Mouse (Mus musculus) heart, postnatal 0 days (tissue): ENCODE data around the gene Vrk2. TPM values are rescaled to one million over a fixed set of nuclear protein-coding genes. Genes with fewer than 3 reads are reported as not detected.

ENCODE experiments used
- ATAC-seq: fragments of 200-750 bp; cut with Nextera tagmentation; 2 replicates; pipeline ENCODE4 v1.8.0; 2017; ENCODE audit warnings: low read depth, moderate number of reproducible peaks, moderate library complexity; ENCODE audit not compliant: insufficient read depth
- DNase-seq: peaks from one replicate; pipeline ENCODE4 v3.0.0-alpha.2; 2016; ENCODE audit warnings: low spot score
- H3K27ac ChIP-seq: fragments of 300-500 bp; sonication (generic); 2 replicates; pipeline ENCODE4 v1.5.1; 2014; ENCODE audit warnings: low read depth, mild to moderate bottlenecking
- H3K27me3 ChIP-seq: fragments of 300-500 bp; sonication (generic); 2 replicates; pipeline ENCODE4 v1.6.1; 2014; ENCODE audit warnings: low read length, mixed read lengths; ENCODE audit not compliant: control insufficient read depth, insufficient read depth
- H3K36me3 ChIP-seq: fragments of 300-500 bp; sonication (generic); replicated peaks from 2 replicates; pipeline ENCODE4 v1.6.1; 2014; ENCODE audit warnings: low read length, mixed read lengths; ENCODE audit not compliant: control insufficient read depth, insufficient read depth
- H3K4me1 ChIP-seq: fragments of 300-500 bp; sonication (generic); 2 replicates; pipeline ENCODE4 v1.6.1; 2014; ENCODE audit warnings: antibody characterized with exemption; ENCODE audit not compliant: control insufficient read depth, insufficient read depth
- H3K4me2 ChIP-seq: fragments of 300-500 bp; sonication (generic); 2 replicates; pipeline ENCODE4 v1.6.1; 2014; ENCODE audit warnings: low read depth, mild to moderate bottlenecking, low read length, moderate library complexity
- H3K4me3 ChIP-seq: fragments of 300-500 bp; sonication (generic); 2 replicates; pipeline ENCODE4 v1.5.1; 2014; ENCODE audit warnings: low read depth, low read length
- H3K9ac ChIP-seq: fragments of 300-500 bp; sonication (generic); replicated peaks from 2 replicates; pipeline ENCODE4 v1.6.1; 2014; ENCODE audit warnings: low read depth, low read length, mixed read lengths
- H3K9me3 ChIP-seq: fragments of 300-500 bp; sonication (generic); replicated peaks from 2 replicates; pipeline ENCODE4 v1.6.1; 2016; ENCODE audit warnings: low read length; ENCODE audit not compliant: control insufficient read depth
- CTCF ChIP-seq: IDR thresholded peaks from 2 replicates; pipeline ENCODE4 v1.5.1; 2016; ENCODE audit warnings: antibody characterized with exemption, control low read depth, low read depth
- EP300 ChIP-seq: IDR thresholded peaks from 2 replicates; pipeline ENCODE4 v1.6.1; 2016; ENCODE audit warnings: antibody characterized with exemption, low read depth
- whole genome bisulfite sequencing: fragments of 180-500 bp; shearing (Covaris S2); extraction: QIAGEN DNeasy Blood & Tissue Kit; methylation state at CpG from one replicate; pipeline ENCODE4 v1.1.7; 2014; 5-methylcytosine and 5-hydroxymethylcytosine counted together
- polyA plus RNA-seq: library from polyadenylated mRNA; unstranded; fragments of >200 nt; fragmentation: Nextera tagmentation; extraction: Ambion mirVana; gene quantifications from 2 replicates; pipeline ENCODE4 v1.2.1, GENCODE M21; 2015
- total RNA-seq: library from RNA; depleted of rRNA; stranded (reverse); fragments of >200 nt; gene quantifications from 2 replicates; pipeline ENCODE4 v1.2.3, GENCODE M21; 2014; ENCODE audit warnings: low replicate concordance

Gene Vrk2
- total and polyA plus RNA-seq, 2 experiments from 2014 or later = 4.3 to 10.0 TPM

DNA sequence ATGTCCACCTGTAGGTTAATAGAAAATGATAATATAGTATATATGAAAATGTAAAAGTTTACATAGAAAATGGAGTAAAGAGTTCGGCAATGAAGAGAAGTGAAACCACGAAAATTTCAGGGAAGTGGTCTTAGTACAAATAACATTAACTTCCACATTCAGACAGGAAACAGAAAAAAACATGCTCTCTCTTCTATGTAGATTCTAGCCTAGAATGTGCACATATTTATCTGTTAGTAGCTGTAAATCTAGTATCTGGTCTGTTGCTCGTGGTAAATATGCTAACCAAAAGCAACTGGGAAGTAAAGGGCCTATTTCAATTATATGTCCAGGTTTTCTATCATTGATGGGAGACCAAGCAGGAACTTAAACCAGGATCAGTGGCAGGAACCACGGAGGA is 141.1 kb downstream of the Vrk2 start:
- Histone ChIP-seq H3K36me3 (no peaks in the 10 kb centered on the region), H3K9me3 (no peaks in the 10 kb centered on the region), H3K27me3 (no peaks in the 10 kb centered on the region), H3K9ac (no peak overlapping the region), H3K4me3 (no peak overlapping the region), H3K4me2 (no peak overlapping the region), H3K27ac (no peak overlapping the region), H3K4me1 (peaks cover 4% of the 10 kb centered on the region; the same call in 1 of the 2 replicates)
- TF ChIP-seq CTCF (no peak), EP300 (no peak)
- DNase-seq = no peak
- WGBS = 83% methylated on average over 4 of the region's 4 CpGs
- no peak for ATAC-seq

DNA sequence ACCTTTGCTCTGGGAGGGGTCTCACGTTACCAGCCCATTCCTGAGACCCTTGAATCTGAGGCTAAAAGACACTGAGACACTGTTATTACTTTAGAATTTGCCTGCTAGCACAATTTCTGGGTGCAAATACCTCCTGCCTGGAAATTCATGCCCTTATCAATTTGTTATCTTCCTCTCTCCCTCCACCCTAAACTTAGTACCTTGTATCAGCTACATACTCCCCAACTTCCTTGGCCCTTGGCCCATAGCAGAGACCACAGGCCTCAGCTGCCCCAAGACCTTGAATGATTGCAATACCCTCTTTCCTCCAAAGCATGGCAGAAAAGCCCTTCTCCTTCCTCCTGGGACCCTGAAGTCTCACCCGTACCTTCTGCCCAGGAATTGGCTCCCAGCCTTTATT is 142.6 kb downstream of the Vrk2 start:
- TF ChIP-seq EP300 (no peak), CTCF (no peak)
- ATAC-seq (no peak), DNase-seq (no peak)
- no peak overlapping the region for H3K4me2 ChIP-seq
- peaks cover 4% of the 10 kb centered on the region; the same call in 1 of the 2 replicates for H3K4me1 ChIP-seq
- H3K4me3 ChIP-seq = no peak overlapping the region
- no peak overlapping the region for H3K27ac ChIP-seq
- no peaks in the 10 kb centered on the region for H3K27me3 ChIP-seq
- WGBS = 71% methylated on average over 2 of the region's 2 CpGs
- no peaks in the 10 kb centered on the region for H3K9me3 ChIP-seq
- H3K9ac ChIP-seq = no peak overlapping the region
- no peaks in the 10 kb centered on the region for H3K36me3 ChIP-seq

DNA sequence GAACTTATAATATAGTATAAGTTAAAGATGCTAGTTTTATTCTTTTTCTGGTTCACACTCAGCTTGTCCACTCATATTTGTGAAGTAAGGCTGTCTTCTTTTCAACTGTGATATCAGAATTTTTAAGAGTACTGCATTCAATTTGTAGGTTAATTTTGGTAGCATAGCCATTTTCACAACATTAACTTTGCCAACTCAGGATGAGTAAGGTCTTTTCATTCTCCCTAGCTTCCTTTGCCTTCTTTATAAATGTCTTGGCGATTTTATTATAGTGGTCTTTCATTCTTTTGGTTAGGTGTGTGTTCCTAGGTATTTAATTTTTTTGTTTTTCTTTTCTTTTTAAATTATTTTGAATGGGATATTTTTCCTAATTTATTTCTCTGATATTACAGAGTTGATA is 143.2 kb downstream of the Vrk2 start:
- Histone ChIP-seq H3K4me1 (peaks cover 4% of the 10 kb centered on the region; the same call in 1 of the 2 replicates), H3K36me3 (no peaks in the 10 kb centered on the region), H3K9ac (no peak overlapping the region), H3K4me3 (no peak overlapping the region), H3K9me3 (no peaks in the 10 kb centered on the region), H3K4me2 (no peak overlapping the region), H3K27ac (no peak overlapping the region), H3K27me3 (no peaks in the 10 kb centered on the region)
- no peak for ATAC-seq
- 90% methylated on average over 1 of the region's 1 CpGs for WGBS
- DNase-seq = no peak
- TF ChIP-seq CTCF (no peak), EP300 (no peak)

DNA sequence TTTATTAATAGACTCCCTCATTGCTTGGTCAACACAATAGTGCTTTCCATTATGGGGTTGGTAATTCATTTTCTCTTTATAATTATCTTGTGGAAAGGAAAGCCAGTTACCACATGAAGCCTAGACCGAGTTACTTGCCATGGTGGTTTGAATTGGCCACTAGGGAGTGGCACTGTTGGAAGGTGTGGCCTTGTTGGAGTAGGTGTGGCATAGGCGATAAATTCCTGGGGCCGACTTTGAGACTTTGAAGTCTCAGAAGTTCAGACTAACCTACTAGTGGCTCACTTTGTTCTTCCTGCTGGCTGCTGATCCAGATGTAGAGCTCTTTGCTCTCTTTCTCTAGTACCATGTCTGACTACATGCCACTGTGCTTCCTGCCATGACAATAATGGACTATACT is 144.0 kb downstream of the Vrk2 start:
- H3K9me3 ChIP-seq = no peaks in the 10 kb centered on the region
- H3K4me1 ChIP-seq = peaks cover 4% of the 10 kb centered on the region; the same call in 1 of the 2 replicates
- no peak overlapping the region for H3K4me2 ChIP-seq
- no peaks in the 10 kb centered on the region for H3K36me3 ChIP-seq
- no peaks in the 10 kb centered on the region for H3K27me3 ChIP-seq
- 73% methylated on average over 3 of the region's 3 CpGs for WGBS
- H3K4me3 ChIP-seq = no peak overlapping the region
- DNase-seq (no peak), ATAC-seq (no peak)
- TF ChIP-seq EP300 (no peak), CTCF (no peak)
- H3K27ac ChIP-seq = no peak overlapping the region
- no peak overlapping the region for H3K9ac ChIP-seq

DNA sequence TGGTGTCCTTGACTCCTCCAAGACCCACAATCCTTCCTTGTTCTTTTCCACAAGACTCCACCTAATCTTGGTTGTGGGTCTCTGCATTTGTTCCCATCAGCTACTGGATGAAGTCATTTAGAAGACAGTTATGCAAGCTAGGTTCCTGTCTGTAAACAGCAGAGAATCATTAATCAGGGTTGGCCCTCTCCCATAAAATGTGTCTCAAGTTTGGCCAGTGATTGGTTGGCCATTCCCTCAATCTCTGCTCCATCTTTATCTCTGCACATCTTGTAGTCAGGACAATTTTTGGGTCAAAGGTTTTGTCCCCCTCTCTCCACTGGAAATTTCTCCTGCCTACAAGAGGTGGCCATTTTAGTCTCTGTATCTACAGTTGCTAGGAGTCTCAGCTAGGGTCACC is 149.4 kb downstream of the Vrk2 start:
- Histone ChIP-seq H3K27me3 (no peaks in the 10 kb centered on the region), H3K4me2 (no peak overlapping the region), H3K9ac (no peak overlapping the region), H3K4me1 (no peaks in the 10 kb centered on the region), H3K27ac (no peak overlapping the region), H3K9me3 (no peaks in the 10 kb centered on the region), H3K36me3 (no peaks in the 10 kb centered on the region), H3K4me3 (no peak overlapping the region)
- DNase-seq (no peak), ATAC-seq (no peak)
- TF ChIP-seq CTCF (no peak), EP300 (no peak)

DNA sequence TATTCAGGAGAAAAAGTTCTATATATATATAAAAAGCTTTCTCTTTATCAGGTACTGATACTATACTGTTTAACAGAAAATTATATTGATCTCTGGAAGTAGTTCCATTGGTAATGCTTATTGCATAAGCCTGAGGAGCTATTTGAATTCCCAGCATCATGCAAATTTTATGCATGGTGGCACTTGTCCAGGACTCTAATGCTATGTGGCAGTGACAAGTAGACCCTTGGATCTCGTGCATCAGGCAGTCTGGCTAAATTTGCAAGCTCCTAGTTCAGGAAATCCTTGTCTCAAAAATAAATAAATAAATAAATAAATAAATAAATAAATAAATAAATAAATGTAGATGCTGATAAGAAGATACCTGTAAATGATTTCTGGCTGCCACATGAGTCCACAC is 152.7 kb downstream of the Vrk2 start:
- no peak for DNase-seq
- TF ChIP-seq CTCF (no peak), EP300 (no peak)
- Histone ChIP-seq H3K27ac (no peak overlapping the region), H3K9me3 (no peaks in the 10 kb centered on the region), H3K4me2 (no peak overlapping the region), H3K36me3 (no peaks in the 10 kb centered on the region), H3K4me1 (no peaks in the 10 kb centered on the region), H3K27me3 (no peaks in the 10 kb centered on the region), H3K9ac (no peak overlapping the region), H3K4me3 (no peak overlapping the region)
- ATAC-seq = no peak
- 56% methylated on average over 1 of the region's 1 CpGs for WGBS
